Comparison of ENCODE assay signal across 9 mouse cellular contexts in genomic region chr7:19269721-19270441, GRCm38 (mm10). TPM values are rescaled to one million over a fixed set of nuclear protein-coding genes. Genes with fewer than 3 reads are reported as not detected.
DNase-seq lines count a peak whose midpoint lies in the region; ATAC-seq and TF ChIP-seq lines count a peak whose summit lies in the region.
"Had no signal": no experiment of that assay in that cellular context is flagged by ENCODE, and none has a peak within 500 bp of the region (broad histone marks: within the 10 kb centered on the region; RNA-seq: fewer than 3 reads in every experiment).

No protein-coding gene starts in this region.

- intact Hi-C loops in heart, postnatal 25 days (cut with DNase I) = no loop called here

- H3K27ac ChIP-seq in MEL (ENCODE audit: control insufficient read depth, low read depth, low read length) = peak overlapping the region; percentile 79
- H3K27ac ChIP-seq in embryonic facial prominence, embryonic 15.5 days (replicated peaks) = peak overlapping the region; percentile 96
- peak overlapping the region; percentile 95 for H3K27ac ChIP-seq in limb, embryonic 10.5 days
- H3K27ac ChIP-seq in midbrain, embryonic 11.5 days (ENCODE audit: low read depth, low read length) = no peak overlapping the region; the same call in 1 of the 2 replicates

- H3K9ac ChIP-seq in MEL (ENCODE audit: control insufficient read depth, low read depth, low read length, poor library complexity, severe bottlenecking) = peak overlapping the region; percentile 89
- peak overlapping the region; percentile 79 for H3K9ac ChIP-seq in embryonic facial prominence, embryonic 15.5 days
- peak overlapping the region; percentile 85 for H3K9ac ChIP-seq in midbrain, embryonic 11.5 days (ENCODE audit: low read length)

- no peak for TF ChIP-seq EP300 in MEL (IDR thresholded peaks at IDR 0.05; ENCODE audit: low read depth in 1 of 2, low read length in 2 of 2)

- peak overlapping the region; percentile 96 for H3K4me2 ChIP-seq in embryonic facial prominence, embryonic 15.5 days (replicated peaks)
- H3K4me2 ChIP-seq in midbrain, embryonic 11.5 days = peak overlapping the region; percentile 97

- no peaks in the 10 kb centered on the region for H3K27me3 ChIP-seq in MEL (ENCODE audit: control insufficient read depth in 1 of 2, insufficient read depth in 2 of 2, low read length in 2 of 2)
- H3K27me3 ChIP-seq in embryonic facial prominence, embryonic 15.5 days = no peaks in the 10 kb centered on the region
- no peaks in the 10 kb centered on the region for H3K27me3 ChIP-seq in limb, embryonic 10.5 days (ENCODE audit: low read depth, poor library complexity, severe bottlenecking)
- no peaks in the 10 kb centered on the region for H3K27me3 ChIP-seq in midbrain, embryonic 11.5 days (ENCODE audit: control insufficient read depth, insufficient read depth, low read length)

- peaks cover 3 to 34% of the 10 kb centered on the region in 2 experiments; a peak in 3 of 4 replicates for H3K4me1 ChIP-seq in MEL (ENCODE audit: control insufficient read depth in 1 of 2, insufficient read depth in 2 of 2, low read length in 2 of 2)
- peaks cover 42% of the 10 kb centered on the region for H3K4me1 ChIP-seq in embryonic facial prominence, embryonic 15.5 days
- peaks cover 57% of the 10 kb centered on the region for H3K4me1 ChIP-seq in limb, embryonic 10.5 days
- H3K4me1 ChIP-seq in midbrain, embryonic 11.5 days (ENCODE audit: control insufficient read depth, insufficient read depth, low read length) = peaks cover 13% of the 10 kb centered on the region

- no peak for TF ChIP-seq RAD21 in MEL (IDR thresholded peaks at IDR 0.05; ENCODE audit: low read depth, low read length)

- 0 out of 2 replicates have a peak, but pooled peaks have one; percentile 26 for ATAC-seq in embryonic facial prominence, embryonic 15.5 days (ENCODE audit: insufficient number of reproducible peaks, low FRiP score, low TSS enrichment, low read depth)
- ATAC-seq in midbrain, embryonic 11.5 days (ENCODE audit: low FRiP score) = peak; percentile 12; the same call in 1 of the 2 replicates

- H3K79me2 ChIP-seq in MEL (ENCODE audit: control insufficient read depth, insufficient read depth, low read length, poor library complexity) = peaks cover 44% of the 10 kb centered on the region

- H3K36me3 ChIP-seq in MEL (ENCODE audit: control insufficient read depth in 1 of 2, insufficient read depth in 2 of 2, low read length in 2 of 2) = peaks cover 0 to 21% of the 10 kb centered on the region in 2 experiments; a peak in 2 of 4 replicates
- H3K36me3 ChIP-seq in embryonic facial prominence, embryonic 15.5 days = peaks cover under 1% of the 10 kb centered on the region
- peaks cover 35% of the 10 kb centered on the region for H3K36me3 ChIP-seq in limb, embryonic 10.5 days
- no peaks in the 10 kb centered on the region for H3K36me3 ChIP-seq in midbrain, embryonic 11.5 days (ENCODE audit: control insufficient read depth, insufficient read depth, low read length)

- DNase-seq in A20 (ENCODE audit: low read depth, low spot score) (peak; percentile 80), MEL (ENCODE audit: low read depth, low spot score) (peak; percentile 63)
- DNase-seq in heart, postnatal 25 days (ENCODE audit: low spot score) = peak; percentile 64
- DNase-seq in limb, embryonic 10.5 days (ENCODE audit: low spot score) = peak; percentile 78
- DNase-seq in midbrain, embryonic 11.5 days (ENCODE audit: low spot score, missing footprints) = no peak
- peak; percentile 27 for DNase-seq in thymus, postnatal 0 days (ENCODE audit: low spot score)
- no peak for DNase-seq in frontal cortex, adult 2 months (ENCODE audit: extremely low spot score in 1 of 2, low spot score in 1 of 2)

- no peaks in the 10 kb centered on the region for H3K9me3 ChIP-seq in MEL (replicated peaks; ENCODE audit: insufficient read depth, low read length)
- no peaks in the 10 kb centered on the region for H3K9me3 ChIP-seq in embryonic facial prominence, embryonic 15.5 days (replicated peaks)
- H3K9me3 ChIP-seq in limb, embryonic 10.5 days (replicated peaks) = no peaks in the 10 kb centered on the region
- no peaks in the 10 kb centered on the region for H3K9me3 ChIP-seq in midbrain, embryonic 11.5 days (ENCODE audit: control insufficient read depth, low read length)

- H3K4me3 ChIP-seq in MEL (ENCODE audit: control insufficient read depth in 1 of 2, insufficient read depth in 1 of 2, low read depth in 2 of 2, low read length in 2 of 2) = peak overlapping the region; percentile 94 to 96
- peak overlapping the region; percentile 94 for H3K4me3 ChIP-seq in embryonic facial prominence, embryonic 15.5 days (replicated peaks)
- peak overlapping the region; percentile 94 for H3K4me3 ChIP-seq in limb, embryonic 10.5 days
- H3K4me3 ChIP-seq in midbrain, embryonic 11.5 days (ENCODE audit: low read depth, low read length) = peak overlapping the region; percentile 96

- TF ChIP-seq POLR2A in MEL (IDR thresholded peaks at IDR 0.05; ENCODE audit: control insufficient read depth in 1 of 2, insufficient read depth in 1 of 2, low read depth in 1 of 2, low read length in 2 of 2, poor library complexity in 1 of 2) = no peak; a peak in 2 of 4 replicates

- WGBS in embryonic facial prominence, embryonic 15.5 days = 0% methylated on average over 18 of the region's 19 CpGs
- 0% methylated on average over 19 of the region's 19 CpGs for WGBS in limb, embryonic 10.5 days
- 1% methylated on average over 19 of the region's 19 CpGs for WGBS in midbrain, embryonic 11.5 days

- no peak for TF ChIP-seq CTCF in MEL (IDR thresholded peaks at IDR 0.05 in 2 of 3, conservative IDR thresholded peaks at IDR 0.05 in 1 of 3; ENCODE audit: control insufficient read depth in 1 of 3, insufficient read depth in 1 of 3, low read depth in 2 of 3, low read length in 3 of 3, poor library complexity in 1 of 3, severe bottlenecking in 1 of 3)

TF ChIP-seq in MEL, 35 proteins besides CTCF, POLR2A, EP300 and RAD21 (continues in another document):
- TF ChIP-seq UBTF (IDR thresholded peaks at IDR 0.05; ENCODE audit: borderline replicate concordance, insufficient read depth, low read depth, low read length) = no peak

RNA-seq across cellular contexts. Expression of gene Vasp, which starts 1.7 kb away (rescaled TPM):
- 121 and 130 TPM in 2 replicates for total RNA-seq in MEL (2012; rRNA removed)
- 100 to 1,000 TPM in 1 of 2 experiments, not detected in 1; 185 TPM for polyA plus RNA-seq in MEL (2012; ENCODE audit: insufficient read depth in 1 of 2, insufficient read length in 2 of 2, low read depth in 1 of 2, low replicate concordance in 2 of 2, missing spikeins in 1 of 2)
- polyA plus RNA-seq in embryonic facial prominence, embryonic 15.5 days (2015; fragmentation: Nextera tagmentation; extraction: Ambion mirVana) = 85.2 TPM in 2 replicates
- total RNA-seq in heart, postnatal 25 days (2021) = 10 to 100 TPM; 35.7 to 39.4 TPM
- 68.1 and 75.7 TPM in 2 replicates for polyA plus RNA-seq in limb, embryonic 10.5 days (2016; fragmentation: Nextera tagmentation; extraction: Ambion mirVana)
- polyA plus RNA-seq in midbrain, embryonic 11.5 days (2014; fragmentation: Nextera tagmentation; extraction: Ambion mirVana) = 46.0 and 46.9 TPM in 2 replicates
- polyA plus RNA-seq in thymus, postnatal 0 days (2015; fragmentation: Nextera tagmentation; extraction: Ambion mirVana) = 74.3 and 75.3 TPM in 2 replicates
- 22.2 and 24.9 TPM in 2 replicates for polyA plus RNA-seq in frontal cortex, adult 2 months (2012; rRNA removed)

RNA-seq across cellular contexts. Expression of gene Ppm1n, which starts 10.0 kb away (rescaled TPM):
- not detected in 2 replicates for total RNA-seq in MEL (2012; rRNA removed)
- not detected for polyA plus RNA-seq in MEL (2012; ENCODE audit: insufficient read depth in 1 of 2, insufficient read length in 2 of 2, low read depth in 1 of 2, low replicate concordance in 2 of 2, missing spikeins in 1 of 2)
- 0.14 and 0.41 TPM in 2 replicates for polyA plus RNA-seq in embryonic facial prominence, embryonic 15.5 days (2015; fragmentation: Nextera tagmentation; extraction: Ambion mirVana)
- not detected for total RNA-seq in heart, postnatal 25 days (2021)
- 0.16 and 0.39 TPM in 2 replicates for polyA plus RNA-seq in limb, embryonic 10.5 days (2016; fragmentation: Nextera tagmentation; extraction: Ambion mirVana)
- polyA plus RNA-seq in midbrain, embryonic 11.5 days (2014; fragmentation: Nextera tagmentation; extraction: Ambion mirVana) = 0.18 and 0.50 TPM in 2 replicates
- 0.27 and 0.30 TPM in 2 replicates for polyA plus RNA-seq in thymus, postnatal 0 days (2015; fragmentation: Nextera tagmentation; extraction: Ambion mirVana)
- polyA plus RNA-seq in frontal cortex, adult 2 months (2012; rRNA removed) = 0.48 and 0.62 TPM in 2 replicates
- polyA plus RNA-seq: gonadal fat pad, adult 2 months had no signal

RNA-seq across cellular contexts. Expression of gene Rtn2, which starts 12.5 kb away (rescaled TPM):
- 0.27 and 0.52 TPM in 2 replicates for total RNA-seq in MEL (2012; rRNA removed)
- polyA plus RNA-seq in MEL (2012; ENCODE audit: insufficient read depth in 1 of 2, insufficient read length in 2 of 2, low read depth in 1 of 2, low replicate concordance in 2 of 2, missing spikeins in 1 of 2) = 1 to 10 TPM in 1 of 2 experiments, not detected in 1; 1.4 TPM
- 39.2 and 41.9 TPM in 2 replicates for polyA plus RNA-seq in embryonic facial prominence, embryonic 15.5 days (2015; fragmentation: Nextera tagmentation; extraction: Ambion mirVana)
- total RNA-seq in heart, postnatal 25 days (2021) = 100 to 1,000 TPM; 124 to 136 TPM
- 5.5 and 5.6 TPM in 2 replicates for polyA plus RNA-seq in limb, embryonic 10.5 days (2016; fragmentation: Nextera tagmentation; extraction: Ambion mirVana)
- polyA plus RNA-seq in midbrain, embryonic 11.5 days (2014; fragmentation: Nextera tagmentation; extraction: Ambion mirVana) = 48.5 and 53.2 TPM in 2 replicates
- 1.6 and 2.2 TPM in 2 replicates for polyA plus RNA-seq in thymus, postnatal 0 days (2015; fragmentation: Nextera tagmentation; extraction: Ambion mirVana)
- polyA plus RNA-seq in frontal cortex, adult 2 months (2012; rRNA removed) = 128 and 135 TPM in 2 replicates

RNA-seq across cellular contexts. Expression of gene Fosb, which starts 40.0 kb away (rescaled TPM):
- total RNA-seq in MEL (2012; rRNA removed) = 0.04 and 0.10 TPM in 2 replicates
- under 1 TPM in 1 of 2 experiments, not detected in 1; 0.49 TPM for polyA plus RNA-seq in MEL (2012; ENCODE audit: insufficient read depth in 1 of 2, insufficient read length in 2 of 2, low read depth in 1 of 2, low replicate concordance in 2 of 2, missing spikeins in 1 of 2)
- 0.21 and 0.69 TPM in 2 replicates for polyA plus RNA-seq in embryonic facial prominence, embryonic 15.5 days (2015; fragmentation: Nextera tagmentation; extraction: Ambion mirVana)
- total RNA-seq in heart, postnatal 25 days (2021) = under 1 TPM; 0.59 to 0.81 TPM
- 0.04 and 0.11 TPM in 2 replicates for polyA plus RNA-seq in limb, embryonic 10.5 days (2016; fragmentation: Nextera tagmentation; extraction: Ambion mirVana)
- polyA plus RNA-seq in midbrain, embryonic 11.5 days (2014; fragmentation: Nextera tagmentation; extraction: Ambion mirVana) = 0.04 TPM in 1 of 2 replicates, not detected in the other
- polyA plus RNA-seq in thymus, postnatal 0 days (2015; fragmentation: Nextera tagmentation; extraction: Ambion mirVana) = 0.19 and 0.21 TPM in 2 replicates
- 6.3 and 22.4 TPM in 2 replicates for polyA plus RNA-seq in frontal cortex, adult 2 months (2012; rRNA removed)

RNA-seq across cellular contexts. Expression of gene Opa3, which starts 41.7 kb away (rescaled TPM):
- total RNA-seq in MEL (2012; rRNA removed) = 16.3 and 18.5 TPM in 2 replicates
- 10 to 100 TPM; 37.2 to 85.4 TPM for polyA plus RNA-seq in MEL (2012; ENCODE audit: insufficient read depth in 1 of 2, insufficient read length in 2 of 2, low read depth in 1 of 2, low replicate concordance in 2 of 2, missing spikeins in 1 of 2)
- 30.8 and 32.5 TPM in 2 replicates for polyA plus RNA-seq in embryonic facial prominence, embryonic 15.5 days (2015; fragmentation: Nextera tagmentation; extraction: Ambion mirVana)
- 10 to 100 TPM; 57.6 to 59.3 TPM for total RNA-seq in heart, postnatal 25 days (2021)
- polyA plus RNA-seq in limb, embryonic 10.5 days (2016; fragmentation: Nextera tagmentation; extraction: Ambion mirVana) = 45.7 and 48.7 TPM in 2 replicates
- polyA plus RNA-seq in midbrain, embryonic 11.5 days (2014; fragmentation: Nextera tagmentation; extraction: Ambion mirVana) = 42.4 and 44.0 TPM in 2 replicates
- 25.4 and 25.7 TPM in 2 replicates for polyA plus RNA-seq in thymus, postnatal 0 days (2015; fragmentation: Nextera tagmentation; extraction: Ambion mirVana)
- 40.9 and 41.0 TPM in 2 replicates for polyA plus RNA-seq in frontal cortex, adult 2 months (2012; rRNA removed)

Comparison
In these comparisons a context has a peak if more than half of its experiments do, and no peak if none do; other contexts are left out.
1. DNase-seq: peak in A20 (single experiment), MEL (single experiment), heart, postnatal 25 days (single experiment), limb, embryonic 10.5 days (single experiment) and thymus, postnatal 0 days (single experiment); none in midbrain, embryonic 11.5 days (single experiment) and frontal cortex, adult 2 months (0 of 2).
2. Peak in every context shown above with its lines, with median percentiles within 50 percentile points of each other: H3K4me3 ChIP-seq and H3K9ac ChIP-seq.